Mouse (Mus musculus): ENCODE data around the gene AU018091.
"Not testable (repeated sequence)": the region's sequence is repeated elsewhere in the genome, so short reads cannot be mapped to it uniquely, and the experiment has no call there.

AU018091 gene

DNA sequence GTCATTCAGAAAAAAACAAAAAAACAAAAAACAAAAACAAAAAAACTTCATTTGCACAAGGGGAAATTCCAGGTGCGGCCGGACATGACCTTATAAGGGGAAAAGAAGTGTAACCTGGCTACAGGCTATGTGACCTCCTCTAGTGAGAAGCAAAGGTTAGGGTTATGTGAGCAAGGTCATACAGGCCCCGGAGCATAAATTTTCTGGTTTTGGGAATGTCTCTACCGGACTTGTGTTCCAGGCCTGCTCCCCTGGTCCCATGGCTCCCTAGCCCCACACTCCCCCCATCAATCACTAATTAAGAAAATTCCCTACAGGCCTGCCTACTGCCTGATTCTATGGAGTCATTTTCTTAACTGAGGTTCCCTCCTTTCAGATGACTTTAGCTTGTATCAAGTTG is 2.7 kb downstream of the AU018091 start:
- no peak for DNase-seq (ENCODE audit: low read depth)

DNA sequence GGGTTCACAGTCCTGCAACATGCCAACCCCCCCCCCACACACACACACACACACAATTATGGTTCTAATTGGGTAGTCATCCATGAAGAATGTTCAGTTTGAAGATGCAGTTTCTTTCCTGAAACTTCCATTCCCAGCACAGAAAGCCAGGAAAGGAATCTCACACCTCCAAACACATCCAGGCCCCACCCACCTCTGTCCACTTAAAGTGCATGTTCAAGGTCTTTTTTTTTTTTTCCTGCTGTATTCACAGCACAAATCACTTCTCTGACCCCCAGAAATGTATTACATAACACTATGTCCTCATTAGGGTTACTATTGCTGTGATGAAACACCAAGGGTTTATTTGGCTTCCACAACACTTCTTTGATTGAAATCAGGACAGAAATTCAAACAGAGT is 4.0 kb downstream of the AU018091 start:
- DNase-seq (ENCODE audit: low read depth): no peak

DNA sequence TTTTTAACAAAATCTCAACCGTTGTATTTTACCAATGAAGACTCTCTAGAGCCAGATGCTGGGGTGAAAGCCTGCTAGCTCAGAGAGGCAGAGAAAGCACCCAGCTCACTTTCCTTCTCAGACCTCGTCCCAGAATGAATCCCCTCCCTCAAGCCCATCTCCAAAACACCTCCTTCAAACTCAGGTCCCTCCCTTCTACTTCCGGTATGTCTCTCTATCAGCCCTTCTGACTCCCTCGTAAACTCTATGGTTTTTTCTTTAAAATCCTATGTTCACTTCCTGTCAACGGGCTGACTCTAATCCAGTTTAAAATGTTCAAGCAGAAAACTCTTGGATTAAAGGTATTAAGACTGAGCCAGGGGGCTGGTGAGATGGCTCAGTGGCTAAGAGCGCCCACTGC is 4.6 kb downstream of the AU018091 start:
- no peak for DNase-seq (ENCODE audit: low read depth)

DNA sequence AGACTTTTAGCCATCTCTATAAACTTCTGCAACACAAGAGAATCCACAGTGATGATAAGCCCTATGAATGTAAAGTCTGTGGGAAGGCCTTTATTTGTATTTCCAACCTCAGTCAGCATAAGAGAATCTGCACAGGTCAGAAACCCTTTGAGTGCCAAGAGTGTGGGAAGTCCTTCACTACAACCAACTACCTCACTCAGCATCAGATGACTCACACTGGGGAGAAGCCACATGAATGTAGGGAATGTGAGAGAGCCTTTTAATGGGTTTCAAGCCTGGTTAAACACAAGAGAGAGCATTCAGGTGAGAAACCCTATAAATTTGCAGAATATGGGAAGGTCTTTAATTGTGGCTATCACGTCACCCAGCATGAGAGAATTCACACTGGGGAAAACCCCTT is 18.6 kb downstream of the AU018091 start:
- DNase-seq (ENCODE audit: low read depth): no peak

DNA sequence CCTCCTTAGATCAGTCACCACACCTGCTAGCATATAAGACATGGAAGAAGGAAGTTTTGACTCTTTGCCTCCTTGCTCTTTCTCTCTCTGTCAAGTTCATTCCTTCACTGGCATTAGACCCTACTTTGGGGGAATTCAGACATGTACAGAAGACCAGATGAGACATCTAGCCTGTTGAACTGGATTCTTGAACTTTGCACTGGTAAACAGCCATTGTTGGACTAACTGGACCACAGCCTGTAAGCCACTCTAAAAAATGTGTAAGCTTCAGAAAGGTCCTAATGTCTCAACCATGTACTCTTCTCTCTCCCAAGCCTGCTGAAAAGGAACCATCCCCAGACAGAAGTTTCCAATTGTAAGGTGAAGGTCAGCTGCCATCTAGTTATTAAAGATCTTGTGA is 22.9 kb downstream of the AU018091 start:
- no peak for DNase-seq (ENCODE audit: low read depth)

DNA sequence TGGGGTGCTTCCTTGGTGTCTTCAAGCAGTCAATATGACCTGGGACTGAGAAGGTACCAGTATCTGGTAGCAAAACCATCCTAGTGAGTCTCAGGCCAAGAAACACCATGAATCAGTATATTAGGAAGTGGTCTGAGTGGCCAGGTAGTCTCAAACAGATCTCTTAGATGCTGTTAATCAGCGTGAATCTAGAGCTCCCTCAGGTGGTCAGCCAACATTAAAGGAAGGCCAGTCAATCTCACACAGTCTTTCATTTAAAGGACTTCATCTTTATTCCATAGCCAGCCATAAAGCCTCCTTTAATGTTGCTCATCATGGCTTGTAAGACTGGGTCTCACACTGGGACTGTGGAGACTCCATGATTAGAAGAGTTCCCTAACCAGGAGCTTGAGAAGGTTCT is 25.7 kb downstream of the AU018091 start:
- no peak for DNase-seq (ENCODE audit: low read depth)

DNA sequence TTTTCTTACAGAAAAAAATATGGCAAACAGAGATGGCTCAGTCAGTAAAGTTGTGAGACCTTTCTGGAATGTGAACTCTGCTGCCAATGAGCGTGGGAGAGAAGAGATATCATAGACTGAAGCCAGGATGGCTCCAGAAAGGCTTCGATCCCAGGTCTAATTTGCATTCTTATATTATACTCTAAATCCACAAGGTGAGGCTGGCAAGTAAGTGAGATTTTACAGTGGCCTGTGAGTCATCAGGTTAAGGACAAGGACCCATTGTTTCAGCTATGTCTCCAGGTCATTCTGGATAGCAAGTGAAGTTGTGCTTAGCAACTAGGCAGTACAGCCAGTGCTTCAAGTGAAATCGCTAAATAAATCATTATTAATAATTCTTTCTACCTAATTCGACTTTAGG is 33.4 kb downstream of the AU018091 start:
- DNase-seq (ENCODE audit: low read depth): no peak

DNA sequence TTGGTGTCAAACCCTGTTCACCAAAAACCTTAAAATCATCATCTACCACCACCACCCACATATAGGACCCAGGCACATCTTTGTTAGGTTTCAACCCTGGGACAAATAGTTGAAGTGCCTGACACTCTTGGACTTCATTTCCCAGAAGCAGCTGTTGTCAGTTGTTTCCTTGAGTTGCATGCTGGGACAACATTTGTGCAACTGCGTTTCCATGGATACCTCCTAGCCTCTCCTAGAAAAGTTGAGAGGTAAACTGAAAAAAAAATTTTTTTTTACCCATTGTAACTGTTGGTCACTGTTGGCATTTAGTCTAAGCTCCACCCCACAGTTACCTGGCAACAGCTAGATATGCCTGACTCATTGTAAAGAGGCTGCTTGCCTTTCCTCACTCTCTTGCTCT is 34.3 kb downstream of the AU018091 start:
- DNase-seq (ENCODE audit: low read depth): no peak

DNA sequence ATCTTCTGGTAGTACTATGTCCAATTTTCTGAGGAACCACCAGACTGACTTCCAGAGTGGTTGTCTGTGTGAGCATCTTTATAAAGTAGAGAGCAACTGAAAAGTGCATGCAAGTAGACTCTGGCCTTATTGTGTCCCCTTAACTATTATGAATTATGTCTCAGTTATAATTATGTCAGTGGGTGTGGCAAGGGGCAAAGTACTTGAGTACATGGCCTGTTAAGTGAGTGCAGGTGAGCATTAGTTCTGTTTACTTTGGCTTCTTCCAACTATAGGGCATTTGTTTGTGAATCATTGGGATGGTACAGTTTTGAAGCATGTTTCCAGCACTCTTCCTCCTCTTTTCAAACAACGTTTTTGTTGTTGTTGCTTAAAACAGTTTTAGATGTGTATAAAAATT is 38.7 kb downstream of the AU018091 start:
- no peak for DNase-seq (ENCODE audit: low read depth)

DNA sequence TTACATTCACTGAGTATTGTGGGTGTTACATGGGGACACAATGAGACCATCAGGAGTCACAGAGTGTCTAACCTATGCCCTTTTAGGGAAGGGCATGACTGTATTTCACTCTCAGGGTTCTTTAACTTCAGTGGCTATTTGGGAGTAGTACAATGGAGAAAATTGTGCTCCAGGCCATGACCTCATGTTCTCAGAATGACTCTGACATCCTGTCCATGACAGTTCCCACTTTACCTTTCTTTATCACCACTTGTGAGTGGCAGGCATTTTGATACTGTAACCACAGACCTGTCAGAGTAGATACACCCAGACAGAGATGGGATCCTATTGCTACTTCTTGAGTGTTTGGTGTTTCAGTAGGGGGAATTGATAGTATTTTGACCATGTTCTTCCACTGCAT is 40.4 kb downstream of the AU018091 start:
- not testable (repeated sequence) for DNase-seq (ENCODE audit: low read depth)

DNA sequence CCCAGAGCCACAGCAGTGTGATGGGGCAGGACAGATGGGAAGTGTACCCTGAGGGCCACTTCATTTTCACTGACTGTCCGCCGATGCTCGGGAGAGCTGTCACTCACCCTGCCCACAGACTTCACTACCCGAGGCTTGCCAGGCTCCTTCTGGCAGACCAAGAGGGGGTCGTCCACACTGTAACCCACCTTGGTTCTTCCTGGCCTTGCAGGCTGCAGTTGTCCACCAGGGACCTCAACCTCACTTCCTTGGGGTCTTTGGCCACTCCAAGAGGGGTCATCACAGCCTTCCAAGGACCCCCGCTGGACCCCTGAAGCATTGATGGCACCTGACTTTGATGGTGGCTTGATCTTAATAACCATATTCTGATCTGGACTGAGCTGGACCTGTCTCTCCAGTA is 57.8 kb downstream of the AU018091 start:
- DNase-seq (ENCODE audit: low read depth): not testable (repeated sequence)

DNA sequence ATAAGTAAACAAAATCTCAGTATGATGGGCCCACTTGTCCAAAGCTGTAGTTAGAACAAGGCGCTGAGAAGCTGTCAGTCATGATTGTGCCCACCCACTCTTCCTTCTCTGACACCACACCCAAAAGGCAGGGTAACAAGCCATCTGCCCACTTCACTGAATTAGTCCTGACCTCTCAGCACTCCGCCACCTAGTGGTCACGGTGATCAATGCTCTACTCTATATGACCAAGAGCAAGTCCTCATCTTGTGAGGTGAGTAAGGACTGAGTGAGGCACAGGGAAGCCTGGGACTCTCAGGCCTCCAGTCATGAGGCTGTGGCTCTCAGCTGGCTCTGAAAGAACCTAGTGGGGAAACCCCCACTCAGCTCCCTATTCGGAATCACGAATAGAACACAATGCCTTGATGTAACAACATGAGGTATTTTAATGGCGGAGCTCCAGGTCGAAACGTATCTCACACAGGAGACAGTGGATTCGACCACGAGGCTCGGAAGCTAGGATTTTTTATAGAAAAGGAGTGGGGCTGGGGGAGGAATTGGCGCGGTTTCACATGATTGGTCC is 62.4 kb downstream of the AU018091 start:
- not testable (repeated sequence) for DNase-seq (ENCODE audit: low read depth)
